Mouse (Mus musculus): ENCODE measurements around the gene Bbs9. TPM values are rescaled to one million over a fixed set of nuclear protein-coding genes. Genes with fewer than 3 reads are reported as not detected.

The Bbs9 gene
- total and polyA plus RNA-seq, 3 experiments = 6.9 to 9.1 (median 7.8) TPM

DNA sequence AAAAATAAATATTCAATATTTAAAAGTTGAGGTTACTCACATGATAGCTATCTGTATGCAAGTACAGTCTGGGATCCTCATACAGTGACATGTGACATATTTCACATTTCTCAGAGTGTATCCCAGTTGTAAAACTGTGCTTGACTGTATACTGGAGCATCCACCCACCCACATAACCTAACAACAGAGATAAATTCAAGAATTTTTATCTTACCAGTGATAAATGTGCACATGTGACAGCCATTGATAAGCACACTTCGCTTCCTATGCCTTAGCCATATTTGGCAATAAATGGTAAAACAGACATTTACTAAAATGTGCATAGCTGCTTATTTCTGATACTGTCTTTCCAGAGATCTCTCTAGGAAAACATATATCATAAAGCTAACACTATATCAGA lies 330.5 kb downstream of the Bbs9 start:
- dilution Hi-C loops (cut with MboI; ENCODE audit: extremely low pct_ligation_motif_present, extremely low pct_unique_long_range_greater_than_20kb, low sequenced_read_pairs) (no loop called here), in situ Hi-C loops (cut with MboI; ENCODE audit: low pct_ligation_motif_present, low pct_unique_long_range_greater_than_20kb, low sequenced_read_pairs) (no loop called here)
- no peak for DNase-seq (ENCODE audit: extremely low read depth)
- H3K79me2 ChIP-seq (replicated peaks; ENCODE audit: control insufficient read depth, extremely low read depth, insufficient read depth, poor library complexity, severe bottlenecking) = no peaks in the 10 kb centered on the region
- no peaks in the 10 kb centered on the region for H3K9me3 ChIP-seq (replicated peaks; ENCODE audit: low read length)
- no peak overlapping the region for H3K27ac ChIP-seq (ENCODE audit: insufficient read depth, low read depth)
- no peak overlapping the region for H3K4me3 ChIP-seq (replicated peaks in 1 of 3; ENCODE audit: low read depth in 2 of 3, low read length in 2 of 3, poor library complexity in 1 of 3)
- TF ChIP-seq USF1 (IDR thresholded peaks at IDR 0.05; ENCODE audit: low read depth, low read length) (no peak), BHLHE40 (IDR thresholded peaks at IDR 0.05; ENCODE audit: low read depth, low read length) (no peak), EP300 (IDR thresholded peaks at IDR 0.05; ENCODE audit: low read length) (no peak), RCOR1 (conservative IDR thresholded peaks at IDR 0.05; ENCODE audit: low read depth, low read length) (no peak), HCFC1 (IDR thresholded peaks at IDR 0.05; ENCODE audit: low read depth, low read length) (no peak), E2F4 (IDR thresholded peaks at IDR 0.05; ENCODE audit: insufficient replicate concordance, low read depth, low read length) (no peak), CHD2 (IDR thresholded peaks at IDR 0.05; ENCODE audit: low read length) (no peak), USF2 (conservative IDR thresholded peaks at IDR 0.05; ENCODE audit: low read depth, low read length) (no peak)
- no peaks in the 10 kb centered on the region for H3K27me3 ChIP-seq (replicated peaks)
- H3K4me1 ChIP-seq (ENCODE audit: control insufficient read depth in 1 of 2, insufficient read depth in 2 of 2) = peaks cover 0 to 6% of the 10 kb centered on the region in 2 experiments; a peak in 2 of 4 replicates
- no peaks in the 10 kb centered on the region for H3K36me3 ChIP-seq (replicated peaks in 1 of 2; ENCODE audit: control insufficient read depth in 1 of 2, insufficient read depth in 1 of 2, low read length in 1 of 2)
- no peak overlapping the region for H3K9ac ChIP-seq (ENCODE audit: insufficient read depth, low read depth)
- no peak overlapping the region for H3K4me2 ChIP-seq (ENCODE audit: insufficient read depth, low read depth, poor library complexity, severe bottlenecking)

DNA sequence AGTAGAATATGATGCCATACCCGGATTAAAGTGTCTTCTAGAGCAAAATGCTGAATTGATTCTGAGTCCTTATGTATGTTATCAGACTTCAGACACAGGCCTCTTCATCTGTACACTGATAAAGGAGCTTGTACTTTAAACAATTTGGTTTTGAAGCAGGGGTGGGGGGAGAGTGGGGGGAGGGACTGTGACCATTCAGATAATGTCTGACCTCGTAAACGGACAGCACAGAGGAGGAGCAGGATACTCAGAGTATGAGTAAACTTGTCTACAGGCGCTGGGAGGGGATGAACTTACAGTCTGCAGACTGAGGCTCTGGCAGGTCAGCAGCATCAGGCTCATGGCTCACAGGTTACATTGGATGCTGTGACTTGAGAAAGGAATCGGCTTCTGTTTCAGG lies 331.0 kb downstream of the Bbs9 start:
- DNase-seq (ENCODE audit: extremely low read depth) = no peak
- H3K27me3 ChIP-seq (replicated peaks) = no peaks in the 10 kb centered on the region
- dilution Hi-C loops (cut with MboI; ENCODE audit: extremely low pct_ligation_motif_present, extremely low pct_unique_long_range_greater_than_20kb, low sequenced_read_pairs) = no loop called here
- no peaks in the 10 kb centered on the region for H3K36me3 ChIP-seq (replicated peaks in 1 of 2; ENCODE audit: control insufficient read depth in 1 of 2, insufficient read depth in 1 of 2, low read length in 1 of 2)
- H3K4me3 ChIP-seq (replicated peaks in 1 of 3; ENCODE audit: low read depth in 2 of 3, low read length in 2 of 3, poor library complexity in 1 of 3) = no peak overlapping the region
- no peak overlapping the region for H3K27ac ChIP-seq (ENCODE audit: insufficient read depth, low read depth)
- H3K79me2 ChIP-seq (replicated peaks; ENCODE audit: control insufficient read depth, extremely low read depth, insufficient read depth, poor library complexity, severe bottlenecking) = no peaks in the 10 kb centered on the region
- no peak overlapping the region for H3K4me2 ChIP-seq (ENCODE audit: insufficient read depth, low read depth, poor library complexity, severe bottlenecking)
- H3K9me3 ChIP-seq (replicated peaks; ENCODE audit: low read length) = no peaks in the 10 kb centered on the region
- no peak for TF ChIP-seq KAT2A (IDR thresholded peaks at IDR 0.05; ENCODE audit: insufficient replicate concordance, low read length)
- TF ChIP-seq MXI1 (IDR thresholded peaks at IDR 0.05; ENCODE audit: low read depth, low read length) = no peak
- TF ChIP-seq MAX (IDR thresholded peaks at IDR 0.05; ENCODE audit: low read length) = no peak
- TF ChIP-seq JUN (IDR thresholded peaks at IDR 0.05; ENCODE audit: insufficient read depth, low read depth, low read length) = no peak
- no peak for TF ChIP-seq TCF12 (IDR thresholded peaks at IDR 0.05; ENCODE audit: low read depth, low read length)
- no peak for TF ChIP-seq POLR2AphosphoS2 (IDR thresholded peaks at IDR 0.05; ENCODE audit: low read depth, low read length)
- no peak for TF ChIP-seq CHD1 (IDR thresholded peaks at IDR 0.05; ENCODE audit: low read depth, low read length)
- no peak for TF ChIP-seq MEF2A (IDR thresholded peaks at IDR 0.05; ENCODE audit: borderline replicate concordance, low read depth, low read length)
- no peak for TF ChIP-seq POLR2A (IDR thresholded peaks at IDR 0.05; ENCODE audit: low read depth, low read length)
- TF ChIP-seq USF2 (conservative IDR thresholded peaks at IDR 0.05; ENCODE audit: low read depth, low read length) = no peak
- no peak for TF ChIP-seq ZC3H11A (IDR thresholded peaks at IDR 0.05; ENCODE audit: low read depth, low read length)
- TF ChIP-seq E2F4 (IDR thresholded peaks at IDR 0.05; ENCODE audit: insufficient replicate concordance, low read depth, low read length) = no peak
- H3K4me1 ChIP-seq (ENCODE audit: control insufficient read depth in 1 of 2, insufficient read depth in 2 of 2) = peaks cover 0 to 6% of the 10 kb centered on the region in 2 experiments; a peak in 2 of 4 replicates
- H3K9ac ChIP-seq (ENCODE audit: insufficient read depth, low read depth) = no peak overlapping the region
- in situ Hi-C loops (cut with MboI; ENCODE audit: low pct_ligation_motif_present, low pct_unique_long_range_greater_than_20kb, low sequenced_read_pairs) = no loop called here
